Mouse (Mus musculus) small intestine, adult 2 months (tissue): Measurements from ENCODE around the gene Tcf15. TPM values are rescaled to one million over a fixed set of nuclear protein-coding genes. Genes with fewer than 3 reads are reported as not detected.

Experiments used
- H3K27ac ChIP-seq: fragments of 200-500 bp; 2 replicates; pipeline ENCODE4 v1.5.1; 2012; ENCODE audit warnings: low read depth, low read length, control low read depth, inconsistent platforms; ENCODE audit not compliant: insufficient read depth
- H3K27me3 ChIP-seq: fragments of 200-500 bp; 2 replicates; pipeline ENCODE4 v1.6.1; 2012; ENCODE audit warnings: mild to moderate bottlenecking, moderate library complexity, low read length, inconsistent platforms; ENCODE audit not compliant: control insufficient read depth, insufficient read depth
- H3K36me3 ChIP-seq: fragments of 200-500 bp; 2 replicates; pipeline ENCODE4 v1.6.1; 2012; ENCODE audit warnings: mild to moderate bottlenecking, low read length, control low read depth, inconsistent platforms; ENCODE audit not compliant: control insufficient read depth, insufficient read depth
- H3K4me1 ChIP-seq: fragments of 200-500 bp; 2 replicates; pipeline ENCODE4 v1.6.1; 2012; ENCODE audit warnings: low read length, inconsistent platforms, mixed read lengths; ENCODE audit not compliant: control insufficient read depth, insufficient read depth, insufficient read length
- H3K4me3 ChIP-seq: fragments of 200-500 bp; 2 replicates; pipeline ENCODE4 v1.5.1; 2012; ENCODE audit warnings: low read depth, mild to moderate bottlenecking, control low read depth, inconsistent platforms, low read length, moderate library complexity
- CTCF ChIP-seq: fragments of 200-500 bp; IDR thresholded peaks from 2 replicates; pipeline ENCODE4 v1.5.1; 2012; ENCODE audit warnings: low read depth, mild to moderate bottlenecking, control low read depth, inconsistent platforms, low read length, moderate library complexity, mixed read lengths; ENCODE audit not compliant: insufficient replicate concordance, insufficient read length; ENCODE audit errors: extremely low read depth
- POLR2A ChIP-seq: fragments of 200-500 bp; IDR thresholded peaks from 2 replicates; pipeline ENCODE4 v1.6.1; 2012; ENCODE audit warnings: low read depth, mild to moderate bottlenecking, control low read depth, inconsistent platforms, low read length, moderate library complexity
- WGBS: fragments of 180-500 bp; shearing (Covaris S2); methylation state at CpG from one replicate; pipeline ENCODE4 v1.1.7; 2018; 5-methylcytosine and 5-hydroxymethylcytosine counted together
- polyA plus RNA-seq: library from polyadenylated mRNA; depleted of rRNA; stranded (reverse); fragments of >200 nt; gene quantifications from 2 replicates; pipeline ENCODE4 v1.2.3, GENCODE M21; 2012

Tcf15 gene
- polyA plus RNA-seq, 1 experiment: 5.6 TPM

DNA sequence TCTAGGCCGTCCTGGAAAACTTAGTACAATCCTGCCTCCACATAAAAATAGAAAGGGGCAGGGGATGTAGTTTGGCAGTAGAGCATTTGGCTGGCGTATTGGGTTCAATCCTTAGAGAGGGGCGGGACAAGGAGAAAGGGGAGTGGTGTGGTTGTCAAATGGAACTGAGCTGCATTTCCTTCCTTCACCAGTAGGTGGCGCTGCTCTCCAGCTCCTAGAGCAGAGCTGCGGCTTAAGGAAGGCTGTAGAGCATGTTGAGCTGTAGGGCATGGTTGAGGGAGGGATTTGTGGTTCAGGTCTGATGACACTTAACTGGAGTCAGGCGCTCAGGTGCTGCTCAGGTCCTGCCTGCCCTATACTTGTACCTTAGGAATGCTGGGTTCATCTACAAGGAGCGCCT lies 31.4 kb upstream of the Tcf15 start:
- peaks cover 6% of the 10 kb centered on the region for H3K27me3 ChIP-seq
- WGBS: 12% methylated on average over 7 of the region's 7 CpGs
- H3K4me3 ChIP-seq: no peak overlapping the region
- peaks cover 28% of the 10 kb centered on the region for H3K36me3 ChIP-seq
- H3K4me1 ChIP-seq: peaks cover 17% of the 10 kb centered on the region
- no peak overlapping the region for H3K27ac ChIP-seq
- TF ChIP-seq CTCF (peak; percentile 98), POLR2A (no peak)

DNA sequence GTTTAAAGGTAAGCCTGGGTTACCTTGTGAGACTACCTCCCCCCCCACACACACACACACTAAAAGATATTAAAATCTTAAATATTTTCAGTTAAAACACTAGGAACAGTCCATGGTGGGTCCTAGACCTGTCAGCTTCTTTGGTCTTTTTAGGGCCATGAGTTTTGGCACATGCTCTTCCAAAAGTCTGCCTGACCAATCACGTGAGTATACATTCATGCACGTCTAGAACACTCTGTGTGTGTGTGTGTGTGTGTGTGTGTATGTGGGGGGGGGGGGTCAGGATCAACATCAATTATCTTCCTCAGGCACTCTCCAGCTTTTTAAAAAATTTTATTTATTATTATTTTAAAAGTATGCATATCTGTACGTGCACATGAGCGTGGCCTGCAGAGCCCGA lies 30.9 kb upstream of the Tcf15 start:
- H3K36me3 ChIP-seq: peaks cover 26% of the 10 kb centered on the region
- H3K4me3 ChIP-seq: no peak overlapping the region
- no peak overlapping the region for H3K27ac ChIP-seq
- TF ChIP-seq POLR2A (no peak), CTCF (no peak)
- WGBS: 88% methylated on average over 5 of the region's 5 CpGs
- H3K27me3 ChIP-seq: peaks cover 6% of the 10 kb centered on the region
- peaks cover 17% of the 10 kb centered on the region for H3K4me1 ChIP-seq

GRCm38 (mm10) chr2:152112970-152113369 lies 30.4 kb upstream of the Tcf15 start:
- TF ChIP-seq CTCF (no peak), POLR2A (no peak)
- Histone ChIP-seq H3K4me3 (no peak overlapping the region), H3K27ac (no peak overlapping the region), H3K27me3 (peaks cover 6% of the 10 kb centered on the region), H3K4me1 (peaks cover 16% of the 10 kb centered on the region), H3K36me3 (peaks cover 21% of the 10 kb centered on the region)
- 72% methylated on average over 10 of the region's 10 CpGs for whole genome bisulfite sequencing

GRCm38 (mm10) chr2:152114057-152114975 lies 29.0 kb upstream of the Tcf15 start:
- H3K4me3 ChIP-seq: no peak overlapping the region
- TF ChIP-seq POLR2A (no peak), CTCF (no peak)
- WGBS: 22% methylated on average over 36 of the region's 36 CpGs
- peaks cover 8% of the 10 kb centered on the region; the same call in 1 of the 2 replicates for H3K4me1 ChIP-seq
- H3K36me3 ChIP-seq: peaks cover 17% of the 10 kb centered on the region
- H3K27ac ChIP-seq: no peak overlapping the region
- peaks cover 6% of the 10 kb centered on the region for H3K27me3 ChIP-seq

DNA sequence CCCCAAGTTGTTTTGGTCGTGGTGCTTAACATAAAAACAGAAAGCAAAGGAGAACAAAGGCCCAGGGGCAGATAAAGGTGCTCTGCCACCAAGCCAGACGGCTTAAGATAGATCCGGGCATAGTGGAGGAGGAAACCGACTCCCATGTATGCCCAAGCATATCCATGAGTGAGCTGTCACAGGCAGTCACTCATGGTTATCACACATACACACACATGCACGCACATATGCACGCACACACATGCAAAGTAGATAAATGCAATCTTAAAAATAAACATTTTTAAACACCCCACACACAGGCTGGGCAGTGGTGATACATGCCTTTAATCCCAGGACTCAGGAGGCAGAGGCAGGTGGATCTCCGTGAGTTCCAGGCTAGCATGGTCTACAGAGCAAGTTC lies 25.7 kb upstream of the Tcf15 start:
- no peaks in the 10 kb centered on the region for H3K36me3 ChIP-seq
- H3K4me3 ChIP-seq: no peak overlapping the region
- no peak overlapping the region for H3K27ac ChIP-seq
- H3K4me1 ChIP-seq: no peaks in the 10 kb centered on the region
- H3K27me3 ChIP-seq: peaks cover 6% of the 10 kb centered on the region
- no peak for TF ChIP-seq POLR2A
- no peak for TF ChIP-seq CTCF
- WGBS: 73% methylated on average over 7 of the region's 7 CpGs

GRCm38 (mm10) chr2:152119228-152119865 lies 24.0 kb upstream of the Tcf15 start:
- peaks cover 6% of the 10 kb centered on the region for H3K27me3 ChIP-seq
- TF ChIP-seq CTCF (no peak), POLR2A (no peak)
- no peak overlapping the region for H3K27ac ChIP-seq
- 56% methylated on average over 6 of the region's 6 CpGs for WGBS
- no peaks in the 10 kb centered on the region for H3K36me3 ChIP-seq
- no peak overlapping the region for H3K4me3 ChIP-seq
- H3K4me1 ChIP-seq: no peaks in the 10 kb centered on the region

DNA sequence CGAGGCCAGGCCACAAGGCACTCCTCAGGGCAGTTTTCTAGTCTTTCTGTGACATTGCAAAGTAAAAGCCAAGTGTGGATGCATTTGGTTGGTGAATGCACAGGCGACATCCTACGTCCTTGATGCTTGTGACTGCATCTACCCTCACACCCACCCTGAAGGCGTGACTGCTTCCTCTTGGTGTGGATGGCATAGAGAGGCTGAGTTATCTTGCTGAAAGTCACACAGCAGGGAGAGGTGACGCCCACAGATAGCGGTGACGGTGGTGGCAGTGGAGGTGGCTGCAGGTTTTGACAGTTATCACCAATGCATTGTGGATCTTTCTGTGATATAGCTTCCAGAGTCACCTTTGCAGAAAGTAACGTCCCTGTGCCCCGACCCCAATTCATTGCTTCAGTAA lies 20.5 kb upstream of the Tcf15 start:
- Histone ChIP-seq H3K27me3 (no peaks in the 10 kb centered on the region), H3K4me1 (no peaks in the 10 kb centered on the region), H3K36me3 (no peaks in the 10 kb centered on the region), H3K4me3 (no peak overlapping the region), H3K27ac (no peak overlapping the region)
- no peak for TF ChIP-seq CTCF
- TF ChIP-seq POLR2A: no peak
- 37% methylated on average over 9 of the region's 9 CpGs for WGBS
